Mouse (Mus musculus): Measurements from ENCODE around the gene Tinagl1.

- no peak for TF ChIP-seq CTCF (IDR thresholded peaks at IDR 0.05)
- no peak for TF ChIP-seq EP300 (IDR thresholded peaks at IDR 0.05)
These were observed 44.8 kb downstream of the Tinagl1 start for GRCm38 (mm10) chr4:130130082-130130481.
